Mouse (Mus musculus) CH12.LX (cell line): ENCODE results near the gene Bpgm.

Experiments
- CTCF ChIP-seq, 2 experiments: IDR thresholded peaks in 1 of 2; conservative IDR thresholded peaks in 1 of 2; 2 replicates each; pipeline ENCODE4 v1.5.1; 2011 to 2012; ENCODE audit warnings: low read depth in 2 of 2, low read length in 2 of 2, improper control_type of control experiment in 1 of 2, inconsistent platforms in 1 of 2, mild to moderate bottlenecking in 1 of 2, moderate library complexity in 1 of 2
- ELF1 ChIP-seq: IDR thresholded peaks from 2 replicates; pipeline ENCODE4 v1.6.1; 2014; ENCODE audit warnings: low read depth, mild to moderate bottlenecking, inconsistent platforms, low read length, improper control_type of control experiment
- KAT2A ChIP-seq: IDR thresholded peaks from 2 replicates; pipeline ENCODE4 v1.6.1; 2012; ENCODE audit warnings: low read length, improper control_type of control experiment, inconsistent platforms; ENCODE audit not compliant: insufficient replicate concordance
- NELFE ChIP-seq: IDR thresholded peaks from 2 replicates; pipeline ENCODE4 v1.6.1; 2011; ENCODE audit warnings: low read depth, low read length, improper control_type of control experiment
- POLR2A ChIP-seq: IDR thresholded peaks from 2 replicates; pipeline ENCODE4 v1.6.1; 2011; ENCODE audit warnings: low read depth, mild to moderate bottlenecking, improper control_type of control experiment, low read length

DNA sequence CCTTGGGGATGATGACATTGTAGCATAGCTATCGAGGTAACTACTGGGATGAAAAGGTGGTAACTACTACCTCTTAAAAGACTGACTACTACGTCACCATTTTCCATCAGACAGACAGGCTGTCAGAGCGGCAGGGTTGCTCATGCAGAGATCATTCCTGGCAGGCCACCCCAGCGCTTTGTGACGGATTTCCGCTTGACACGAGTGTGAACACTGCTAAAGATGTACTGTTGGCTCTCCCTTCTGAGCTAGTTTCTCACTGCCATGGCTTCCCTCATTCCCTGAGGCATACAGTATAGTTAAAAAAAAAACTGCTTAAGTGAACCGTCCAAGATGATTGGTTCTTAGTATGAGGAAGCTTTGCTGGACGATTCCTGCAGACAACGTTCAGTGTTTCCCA is 69.3 kb downstream of the Bpgm start:
- no peak for TF ChIP-seq NELFE
- no peak for TF ChIP-seq ELF1
- TF ChIP-seq KAT2A: no peak
- no peak for TF ChIP-seq POLR2A
- TF ChIP-seq CTCF (conservative IDR thresholded peaks at IDR 0.05 in 1 of 2, IDR thresholded peaks at IDR 0.05 in 1 of 2; ENCODE audit: low read depth in 2 of 2, low read length in 2 of 2): no peak
